Mouse (Mus musculus) adipose tissue, adult 10 weeks (tissue): Measurements from ENCODE around the gene Zdhhc15. TPM values are rescaled to one million over a fixed set of nuclear protein-coding genes. Genes with fewer than 3 reads are reported as not detected.

Experiments
- polyA plus RNA-seq: library from polyadenylated mRNA; stranded (reverse); fragments of 350-450 nt; fragmentation: Illumina TruSeq; extraction: RNeasy Lipid Tissue Mini Kit (QIAGEN cat#74804); gene quantifications from one replicate; pipeline ENCODE4 v1.2.3, GENCODE M21; 2014; ENCODE audit warnings: low read depth, low replicate concordance

Zdhhc15 gene
- 4.2 TPM for polyA plus RNA-seq

GRCm38 (mm10) chrX:104670757-104671549, at the start of gene Zdhhc15:
Zdhhc15 (minus strand) TSS chrX:104671064.

Other genes with a start within 250 kb of the Zdhhc15 start
- gene Uprt, start 188.2 kb downstream of the Zdhhc15 start, polyA plus RNA-seq: 4.0 TPM
- gene Magee2, start 186.2 kb upstream of the Zdhhc15 start, polyA plus RNA-seq: 0.46 TPM